ENCODE assay signal across 16 mouse cellular contexts in genomic region chr3:126261270-126261669, GRCm38 (mm10).
DNase-seq lines count a peak whose midpoint lies in the region; ATAC-seq and TF ChIP-seq lines count a peak whose summit lies in the region.
"Had no signal": no experiment of that assay in that cellular context is flagged by ENCODE, and none has a peak within 500 bp of the region (broad histone marks: within the 10 kb centered on the region; RNA-seq: fewer than 3 reads in every experiment).

No protein-coding gene starts in this region.

- WGBS in embryonic facial prominence, embryonic 11.5 days = 83% methylated on average over 6 of the region's 8 CpGs
- 86% methylated on average over 8 of the region's 8 CpGs for WGBS in embryonic facial prominence, embryonic 10.5 days
- 89% methylated on average over 8 of the region's 8 CpGs for WGBS in thymus, adult 2 months

- no peaks in the 10 kb centered on the region for H3K36me3 ChIP-seq in embryonic facial prominence, embryonic 11.5 days (replicated peaks; ENCODE audit: control insufficient read depth, insufficient read depth, low read depth, low read length)
- no peaks in the 10 kb centered on the region for H3K36me3 ChIP-seq in embryonic facial prominence, embryonic 10.5 days (replicated peaks)
- H3K36me3 ChIP-seq in thymus, adult 2 months (ENCODE audit: control insufficient read depth, insufficient read depth, low read length) = no peaks in the 10 kb centered on the region
- H3K36me3 ChIP-seq: limb, embryonic 15.5 days; lung, embryonic 15.5 days; midbrain, embryonic 12.5 days; stomach, embryonic 15.5 days had no signal

- DNase-seq in embryonic facial prominence, embryonic 11.5 days (ENCODE audit: low spot score) = peak; percentile 11
- DNase-seq in embryonic facial prominence, embryonic 10.5 days (ENCODE audit: low spot score) = no peak
- no peak for DNase-seq in layer of hippocampus, adult 2 months (ENCODE audit: low spot score in 2 of 2)
- no peak for DNase-seq in layer of hippocampus, adult 9-11 months
- DNase-seq in NIH3T3 (ENCODE audit: low read depth) = peak; percentile 10
- peak; percentile 10 for DNase-seq in embryo, embryonic 11 days
- DNase-seq in ovary, postnatal 14 days (ENCODE audit: low spot score) = no peak
- no peak for DNase-seq in thymus, adult 2 months
- DNase-seq: cerebellum, adult 18-20 months; heart, postnatal 4 days had no signal

- no peak overlapping the region for H3K4me3 ChIP-seq in embryonic facial prominence, embryonic 11.5 days (ENCODE audit: low read depth, low read length)
- no peak overlapping the region for H3K4me3 ChIP-seq in embryonic facial prominence, embryonic 10.5 days
- H3K4me3 ChIP-seq in layer of hippocampus, adult 2 months = no peak overlapping the region
- H3K4me3 ChIP-seq in thymus, adult 2 months (ENCODE audit: control insufficient read depth, insufficient read depth, low read length) = no peak overlapping the region
- H3K4me3 ChIP-seq: forebrain, embryonic 13.5 days; limb, embryonic 15.5 days; lung, embryonic 15.5 days; midbrain, embryonic 12.5 days; stomach, embryonic 15.5 days had no signal

- H3K9me3 ChIP-seq in embryonic facial prominence, embryonic 11.5 days (replicated peaks; ENCODE audit: control insufficient read depth, low read length) = no peaks in the 10 kb centered on the region
- no peaks in the 10 kb centered on the region for H3K9me3 ChIP-seq in embryonic facial prominence, embryonic 10.5 days
- H3K9me3 ChIP-seq: forebrain, embryonic 13.5 days; limb, embryonic 15.5 days; lung, embryonic 15.5 days; midbrain, embryonic 12.5 days; stomach, embryonic 15.5 days had no signal

- peak; percentile 41 for TF ChIP-seq CTCF in layer of hippocampus, adult 2 months (conservative IDR thresholded peaks at IDR 0.05)
- TF ChIP-seq CTCF in thymus, adult 2 months (IDR thresholded peaks at IDR 0.05; ENCODE audit: borderline replicate concordance, control insufficient read depth, extremely low read depth, insufficient read depth, low read length, poor library complexity) = no peak

- H3K4me2 ChIP-seq in embryonic facial prominence, embryonic 11.5 days (ENCODE audit: low read depth, low read length) = no peak overlapping the region
- H3K4me2 ChIP-seq: forebrain, embryonic 13.5 days; limb, embryonic 15.5 days; lung, embryonic 15.5 days; midbrain, embryonic 12.5 days; stomach, embryonic 15.5 days had no signal

- no peak for ATAC-seq in embryonic facial prominence, embryonic 11.5 days (replicated peaks; ENCODE audit: insufficient number of reproducible peaks, low FRiP score, low TSS enrichment, low read depth)
- ATAC-seq: activated CD4-positive, CD25-positive, alpha-beta regulatory T cell, adult 4 months; forebrain, embryonic 13.5 days had no signal

- H3K27me3 ChIP-seq in embryonic facial prominence, embryonic 11.5 days (ENCODE audit: control insufficient read depth, insufficient read depth, low read length) = no peaks in the 10 kb centered on the region
- H3K27me3 ChIP-seq in embryonic facial prominence, embryonic 10.5 days (replicated peaks; ENCODE audit: low read depth, poor library complexity, severe bottlenecking) = no peaks in the 10 kb centered on the region
- H3K27me3 ChIP-seq in thymus, adult 2 months (ENCODE audit: control insufficient read depth, insufficient read depth, low read length) = no peaks in the 10 kb centered on the region
- H3K27me3 ChIP-seq: forebrain, embryonic 13.5 days; limb, embryonic 15.5 days; lung, embryonic 15.5 days; midbrain, embryonic 12.5 days; stomach, embryonic 15.5 days had no signal

- no peak for TF ChIP-seq POLR2A in thymus, adult 2 months (IDR thresholded peaks at IDR 0.05; ENCODE audit: control insufficient read depth, extremely low read depth, insufficient read depth, low read length, poor library complexity)

- no peak overlapping the region for H3K27ac ChIP-seq in embryonic facial prominence, embryonic 11.5 days (replicated peaks; ENCODE audit: low read depth, low read length)
- no peak overlapping the region for H3K27ac ChIP-seq in embryonic facial prominence, embryonic 10.5 days (replicated peaks)
- H3K27ac ChIP-seq in layer of hippocampus, adult 2 months = no peak overlapping the region
- H3K27ac ChIP-seq in thymus, adult 2 months (ENCODE audit: control insufficient read depth, insufficient read depth, low read length) = no peak overlapping the region
- H3K27ac ChIP-seq: forebrain, embryonic 13.5 days; limb, embryonic 15.5 days; lung, embryonic 15.5 days; midbrain, embryonic 12.5 days; stomach, embryonic 15.5 days had no signal

- no peaks in the 10 kb centered on the region for H3K4me1 ChIP-seq in embryonic facial prominence, embryonic 11.5 days (ENCODE audit: control insufficient read depth, insufficient read depth, low read length)
- H3K4me1 ChIP-seq in embryonic facial prominence, embryonic 10.5 days = no peaks in the 10 kb centered on the region
- H3K4me1 ChIP-seq in thymus, adult 2 months (replicated peaks; ENCODE audit: control insufficient read depth, insufficient read depth, low read length) = no peaks in the 10 kb centered on the region
- H3K4me1 ChIP-seq: forebrain, embryonic 13.5 days; limb, embryonic 15.5 days; lung, embryonic 15.5 days; midbrain, embryonic 12.5 days; stomach, embryonic 15.5 days had no signal

- no peak overlapping the region for H3K9ac ChIP-seq in embryonic facial prominence, embryonic 11.5 days (replicated peaks; ENCODE audit: low read length)
- H3K9ac ChIP-seq: forebrain, embryonic 13.5 days; limb, embryonic 15.5 days; lung, embryonic 15.5 days; midbrain, embryonic 12.5 days; stomach, embryonic 15.5 days had no signal

Comparison
In these comparisons a context has a peak if more than half of its experiments do, and no peak if none do; other contexts are left out.
1. DNase-seq: peak in embryonic facial prominence, embryonic 11.5 days (single experiment), NIH3T3 (single experiment) and embryo, embryonic 11 days (single experiment); none in embryonic facial prominence, embryonic 10.5 days (single experiment), layer of hippocampus, adult 2 months (0 of 2), layer of hippocampus, adult 9-11 months (single experiment), ovary, postnatal 14 days (single experiment) and thymus, adult 2 months (single experiment).